Mouse (Mus musculus): Measurements from ENCODE around the gene 2010111I01Rik. TPM values are rescaled to one million over a fixed set of nuclear protein-coding genes. Genes with fewer than 3 reads are reported as not detected.

2010111I01Rik gene
- polyA plus RNA-seq, 1 experiment from 2014 or later = 23.5 TPM

DNA sequence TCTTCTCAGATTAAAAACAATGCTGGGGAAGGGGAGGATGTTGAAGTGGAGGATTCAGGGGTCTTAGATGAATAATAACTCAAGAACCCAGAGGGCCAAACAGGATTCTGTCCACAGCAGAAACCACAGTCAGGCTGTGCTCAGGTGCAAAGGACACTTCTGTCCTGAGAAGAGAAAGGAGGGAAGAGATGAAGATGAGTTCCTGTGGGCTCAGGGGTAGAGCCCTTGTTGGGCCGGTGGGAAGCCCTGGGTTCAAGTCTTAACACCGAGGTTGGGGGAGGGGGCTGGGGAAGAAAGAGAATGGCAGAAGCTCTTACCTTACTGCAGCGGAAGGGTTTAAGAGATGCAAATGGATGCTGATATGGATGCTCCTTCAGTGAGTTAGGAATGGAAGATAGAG lies 7.7 kb downstream of the 2010111I01Rik start:
- no peaks in the 10 kb centered on the region for H3K9me3 ChIP-seq (replicated peaks; ENCODE audit: control insufficient read depth, low read length)
- H3K4me3 ChIP-seq (ENCODE audit: low read depth, low read length) = no peak overlapping the region
- H3K4me2 ChIP-seq (ENCODE audit: low read length) = no peak overlapping the region
- 91% methylated on average over 3 of the region's 3 CpGs for WGBS
- ATAC-seq (no peak), DNase-seq (ENCODE audit: low spot score) (no peak)
- no peaks in the 10 kb centered on the region for H3K36me3 ChIP-seq (ENCODE audit: control insufficient read depth, insufficient read depth, low read length)
- no peaks in the 10 kb centered on the region for H3K27me3 ChIP-seq (replicated peaks; ENCODE audit: control insufficient read depth, insufficient read depth, low read length)
- H3K9ac ChIP-seq (ENCODE audit: low read length) = no peak overlapping the region
- no peaks in the 10 kb centered on the region for H3K4me1 ChIP-seq (ENCODE audit: control insufficient read depth, insufficient read depth, low read length)
- H3K27ac ChIP-seq (ENCODE audit: low read depth, low read length) = no peak overlapping the region

DNA sequence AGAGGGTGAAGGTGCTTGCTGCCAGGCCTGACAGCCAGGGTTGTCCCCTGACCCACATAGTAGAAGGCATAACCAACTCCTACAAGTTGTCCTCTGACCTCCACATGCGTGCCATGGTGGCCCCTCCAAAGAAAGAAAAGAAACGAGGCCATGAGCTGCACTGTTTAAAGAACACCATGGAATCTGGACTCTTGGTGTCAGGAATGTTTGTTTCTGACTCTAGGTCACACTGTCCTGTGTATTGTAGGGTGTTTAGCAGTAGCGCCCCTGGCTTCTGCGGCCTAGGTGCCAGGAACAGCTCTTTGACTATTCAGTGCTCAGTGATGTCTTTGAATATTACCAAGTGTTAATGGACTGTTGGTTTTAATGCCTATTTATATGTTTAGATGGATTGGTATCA lies 8.4 kb downstream of the 2010111I01Rik start:
- H3K9me3 ChIP-seq (replicated peaks; ENCODE audit: control insufficient read depth, low read length) = no peaks in the 10 kb centered on the region
- no peaks in the 10 kb centered on the region for H3K36me3 ChIP-seq (ENCODE audit: control insufficient read depth, insufficient read depth, low read length)
- H3K9ac ChIP-seq (ENCODE audit: low read length) = no peak overlapping the region
- DNase-seq (ENCODE audit: low spot score) (no peak), ATAC-seq (no peak)
- no peak overlapping the region for H3K4me2 ChIP-seq (ENCODE audit: low read length)
- no peaks in the 10 kb centered on the region for H3K27me3 ChIP-seq (replicated peaks; ENCODE audit: control insufficient read depth, insufficient read depth, low read length)
- H3K4me1 ChIP-seq (ENCODE audit: control insufficient read depth, insufficient read depth, low read length) = no peaks in the 10 kb centered on the region
- no peak overlapping the region for H3K4me3 ChIP-seq (ENCODE audit: low read depth, low read length)
- WGBS = 87% methylated on average over 4 of the region's 4 CpGs
- H3K27ac ChIP-seq (ENCODE audit: low read depth, low read length) = no peak overlapping the region

DNA sequence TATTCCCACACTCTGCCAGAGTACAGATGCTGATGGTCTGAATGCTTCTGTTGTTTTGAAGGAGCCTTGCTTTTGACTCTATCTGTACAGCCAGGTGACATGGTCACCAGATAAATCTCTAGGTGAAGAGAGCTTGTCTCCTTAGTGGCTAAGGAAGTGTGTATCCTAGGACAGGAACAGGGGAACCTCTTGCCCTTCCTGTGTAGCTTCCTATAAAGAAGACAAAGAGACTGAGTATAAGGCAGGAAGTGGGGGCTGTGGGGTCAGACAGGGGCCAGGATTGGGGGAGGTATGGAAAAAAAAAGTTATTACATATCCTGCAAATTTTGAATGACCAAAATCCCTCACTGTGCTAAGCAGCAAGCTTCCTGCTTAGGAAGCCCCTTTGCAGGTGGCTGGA lies 13.4 kb downstream of the 2010111I01Rik start:
- H3K36me3 ChIP-seq (ENCODE audit: control insufficient read depth, insufficient read depth, low read length) = no peaks in the 10 kb centered on the region
- H3K4me3 ChIP-seq (ENCODE audit: low read depth, low read length) = no peak overlapping the region
- no peak overlapping the region for H3K27ac ChIP-seq (ENCODE audit: low read depth, low read length)
- no peak overlapping the region for H3K9ac ChIP-seq (ENCODE audit: low read length)
- H3K4me1 ChIP-seq (ENCODE audit: control insufficient read depth, insufficient read depth, low read length) = no peaks in the 10 kb centered on the region
- ATAC-seq = no peak
- no peaks in the 10 kb centered on the region for H3K27me3 ChIP-seq (replicated peaks; ENCODE audit: control insufficient read depth, insufficient read depth, low read length)
- H3K9me3 ChIP-seq (replicated peaks; ENCODE audit: control insufficient read depth, low read length) = no peaks in the 10 kb centered on the region
- no peak for DNase-seq (ENCODE audit: low spot score)
- H3K4me2 ChIP-seq (ENCODE audit: low read length) = no peak overlapping the region

DNA sequence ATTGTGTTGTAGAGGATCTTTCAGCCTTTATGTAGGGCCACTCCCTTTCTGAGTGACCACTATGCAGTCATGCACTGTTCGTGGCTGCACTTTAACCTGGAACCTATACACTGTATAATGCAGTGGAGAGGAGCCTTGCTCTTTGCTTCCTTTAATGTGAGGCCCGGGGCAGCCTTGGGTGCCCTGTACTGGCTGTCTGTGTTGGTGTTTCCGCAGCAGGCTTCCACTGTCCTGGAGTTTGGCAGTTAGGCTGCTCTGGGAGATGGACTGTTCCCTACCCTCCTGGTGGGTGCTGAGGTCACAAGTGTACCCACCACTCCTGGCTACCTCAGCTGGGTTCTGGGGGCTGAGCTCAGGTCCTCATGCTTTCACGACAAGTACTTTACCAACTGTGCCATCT lies 14.1 kb downstream of the 2010111I01Rik start:
- Histone ChIP-seq H3K27me3 (replicated peaks; ENCODE audit: control insufficient read depth, insufficient read depth, low read length) (no peaks in the 10 kb centered on the region), H3K4me3 (ENCODE audit: low read depth, low read length) (no peak overlapping the region), H3K36me3 (ENCODE audit: control insufficient read depth, insufficient read depth, low read length) (no peaks in the 10 kb centered on the region), H3K27ac (ENCODE audit: low read depth, low read length) (no peak overlapping the region), H3K9ac (ENCODE audit: low read length) (no peak overlapping the region), H3K4me2 (ENCODE audit: low read length) (no peak overlapping the region), H3K9me3 (replicated peaks; ENCODE audit: control insufficient read depth, low read length) (no peaks in the 10 kb centered on the region), H3K4me1 (ENCODE audit: control insufficient read depth, insufficient read depth, low read length) (no peaks in the 10 kb centered on the region)
- no peak for DNase-seq (ENCODE audit: low spot score)
- ATAC-seq = no peak
- 84% methylated on average over 4 of the region's 4 CpGs for WGBS

DNA sequence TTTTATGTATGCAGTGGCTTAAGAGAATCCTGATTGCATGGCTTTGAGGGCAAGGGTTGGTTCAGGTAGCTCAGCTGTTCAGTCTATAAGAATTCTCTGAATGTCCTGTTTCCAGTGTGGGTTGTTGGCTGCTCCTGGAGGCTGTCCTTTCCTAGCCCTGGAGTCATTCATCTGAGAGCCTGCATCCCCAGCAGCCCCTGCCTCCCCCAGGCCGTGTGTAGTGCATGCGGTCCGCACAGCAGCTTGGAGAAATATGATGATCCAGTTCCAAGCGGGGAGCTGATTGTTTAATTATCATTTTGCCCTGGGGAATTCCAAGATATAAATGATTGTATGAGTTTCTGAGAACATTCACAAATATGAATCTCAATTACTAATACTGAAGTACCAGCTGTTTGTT lies 14.5 kb downstream of the 2010111I01Rik start:
- H3K4me2 ChIP-seq (ENCODE audit: low read length) = no peak overlapping the region
- no peak overlapping the region for H3K4me3 ChIP-seq (ENCODE audit: low read depth, low read length)
- H3K27me3 ChIP-seq (replicated peaks; ENCODE audit: control insufficient read depth, insufficient read depth, low read length) = no peaks in the 10 kb centered on the region
- H3K27ac ChIP-seq (ENCODE audit: low read depth, low read length) = no peak overlapping the region
- H3K9ac ChIP-seq (ENCODE audit: low read length) = no peak overlapping the region
- WGBS = 90% methylated on average over 4 of the region's 4 CpGs
- DNase-seq (ENCODE audit: low spot score) = no peak
- no peak for ATAC-seq
- no peaks in the 10 kb centered on the region for H3K36me3 ChIP-seq (ENCODE audit: control insufficient read depth, insufficient read depth, low read length)
- no peaks in the 10 kb centered on the region for H3K9me3 ChIP-seq (replicated peaks; ENCODE audit: control insufficient read depth, low read length)
- H3K4me1 ChIP-seq (ENCODE audit: control insufficient read depth, insufficient read depth, low read length) = no peaks in the 10 kb centered on the region

DNA sequence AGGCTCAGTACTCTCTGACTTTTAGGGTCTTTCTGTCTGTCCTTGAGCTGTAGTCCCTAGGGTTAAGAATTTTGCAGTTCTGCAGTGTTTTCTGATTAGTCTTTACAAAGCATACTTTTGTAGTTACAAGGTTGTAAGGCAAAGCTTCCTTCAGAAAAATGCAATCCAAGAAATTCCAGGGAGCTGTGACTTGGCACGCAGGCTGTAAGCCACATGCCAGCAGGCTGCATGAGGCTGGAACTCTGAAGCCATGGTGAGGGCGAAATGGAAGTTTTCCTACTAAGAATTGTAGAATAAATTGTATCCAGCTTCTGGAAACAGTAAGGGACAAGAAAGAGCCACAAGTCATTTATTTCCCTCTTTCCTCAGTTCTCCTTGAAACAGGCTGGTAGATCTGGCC lies 15.4 kb downstream of the 2010111I01Rik start:
- ATAC-seq (no peak), DNase-seq (ENCODE audit: low spot score) (no peak)
- Histone ChIP-seq H3K4me3 (ENCODE audit: low read depth, low read length) (no peak overlapping the region), H3K9me3 (replicated peaks; ENCODE audit: control insufficient read depth, low read length) (no peaks in the 10 kb centered on the region), H3K4me2 (ENCODE audit: low read length) (no peak overlapping the region), H3K4me1 (ENCODE audit: control insufficient read depth, insufficient read depth, low read length) (no peaks in the 10 kb centered on the region), H3K27ac (ENCODE audit: low read depth, low read length) (no peak overlapping the region), H3K27me3 (replicated peaks; ENCODE audit: control insufficient read depth, insufficient read depth, low read length) (no peaks in the 10 kb centered on the region), H3K36me3 (ENCODE audit: control insufficient read depth, insufficient read depth, low read length) (no peaks in the 10 kb centered on the region), H3K9ac (ENCODE audit: low read length) (no peak overlapping the region)
- 88% methylated on average over 2 of the region's 2 CpGs for WGBS

DNA sequence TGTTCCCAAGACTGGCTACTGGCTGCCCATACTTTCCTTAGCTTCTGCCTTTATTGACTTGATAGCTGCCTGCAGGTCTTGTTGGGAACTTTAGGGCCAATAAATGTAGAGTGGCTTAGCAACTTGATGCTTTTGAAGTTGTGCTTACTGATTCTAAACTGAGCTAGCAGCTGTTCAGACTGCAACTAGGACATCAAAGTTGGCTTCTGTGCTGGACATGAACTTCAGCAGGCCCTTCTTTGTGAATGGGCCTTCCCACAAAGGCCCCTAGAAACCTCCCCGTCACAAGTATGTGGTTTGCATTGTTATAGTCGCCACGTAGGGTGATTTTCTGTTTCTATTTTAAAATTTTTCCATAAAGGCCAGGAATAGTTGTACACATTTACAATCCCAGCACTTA lies 19.8 kb downstream of the 2010111I01Rik start:
- H3K9me3 ChIP-seq (replicated peaks; ENCODE audit: control insufficient read depth, low read length) = no peaks in the 10 kb centered on the region
- H3K4me1 ChIP-seq (ENCODE audit: control insufficient read depth, insufficient read depth, low read length) = no peaks in the 10 kb centered on the region
- H3K36me3 ChIP-seq (ENCODE audit: control insufficient read depth, insufficient read depth, low read length) = no peaks in the 10 kb centered on the region
- H3K4me2 ChIP-seq (ENCODE audit: low read length) = no peak overlapping the region
- DNase-seq (ENCODE audit: low spot score) (no peak), ATAC-seq (no peak)
- no peaks in the 10 kb centered on the region for H3K27me3 ChIP-seq (replicated peaks; ENCODE audit: control insufficient read depth, insufficient read depth, low read length)
- H3K27ac ChIP-seq (ENCODE audit: low read depth, low read length) = no peak overlapping the region
- WGBS = 84% methylated on average over 3 of the region's 3 CpGs
- H3K4me3 ChIP-seq (ENCODE audit: low read depth, low read length) = no peak overlapping the region
- no peak overlapping the region for H3K9ac ChIP-seq (ENCODE audit: low read length)

DNA sequence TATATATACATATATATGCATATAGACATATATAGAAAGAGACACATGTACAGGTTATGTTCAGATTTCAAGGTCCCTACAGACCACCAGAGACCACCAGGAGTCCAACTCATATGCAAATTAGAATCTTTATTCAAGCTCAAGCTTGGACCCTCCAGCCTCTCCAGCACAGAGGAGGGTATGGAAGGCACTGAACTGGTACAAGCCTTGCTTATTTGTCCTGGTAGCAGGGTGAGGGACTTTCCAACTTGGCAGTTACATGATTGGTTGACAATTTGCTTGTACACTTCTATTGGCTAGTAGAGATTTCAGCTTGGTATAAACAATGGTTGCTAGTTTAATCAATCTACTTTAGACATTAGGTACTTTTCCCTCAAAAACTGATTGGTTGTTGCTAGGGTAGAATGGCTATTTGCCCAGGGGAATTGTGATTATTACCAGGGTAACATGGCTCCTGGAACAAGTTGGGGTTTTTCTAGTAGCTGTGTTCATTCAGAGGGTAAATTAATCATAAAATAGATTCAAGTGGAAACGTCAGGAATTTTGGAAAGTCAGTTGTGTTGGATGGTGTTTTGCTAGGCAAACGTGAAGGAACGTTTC lies 25.3 kb downstream of the 2010111I01Rik start:
- Histone ChIP-seq H3K9me3 (replicated peaks; ENCODE audit: control insufficient read depth, low read length) (no peaks in the 10 kb centered on the region), H3K27me3 (replicated peaks; ENCODE audit: control insufficient read depth, insufficient read depth, low read length) (no peaks in the 10 kb centered on the region), H3K4me3 (ENCODE audit: low read depth, low read length) (no peak overlapping the region), H3K36me3 (ENCODE audit: control insufficient read depth, insufficient read depth, low read length) (no peaks in the 10 kb centered on the region), H3K4me1 (ENCODE audit: control insufficient read depth, insufficient read depth, low read length) (no peaks in the 10 kb centered on the region), H3K27ac (ENCODE audit: low read depth, low read length) (no peak overlapping the region), H3K9ac (ENCODE audit: low read length) (no peak overlapping the region), H3K4me2 (ENCODE audit: low read length) (no peak overlapping the region)
- ATAC-seq = no peak
- WGBS = 84% methylated on average over 3 of the region's 3 CpGs
- DNase-seq (ENCODE audit: low spot score) = no peak

DNA sequence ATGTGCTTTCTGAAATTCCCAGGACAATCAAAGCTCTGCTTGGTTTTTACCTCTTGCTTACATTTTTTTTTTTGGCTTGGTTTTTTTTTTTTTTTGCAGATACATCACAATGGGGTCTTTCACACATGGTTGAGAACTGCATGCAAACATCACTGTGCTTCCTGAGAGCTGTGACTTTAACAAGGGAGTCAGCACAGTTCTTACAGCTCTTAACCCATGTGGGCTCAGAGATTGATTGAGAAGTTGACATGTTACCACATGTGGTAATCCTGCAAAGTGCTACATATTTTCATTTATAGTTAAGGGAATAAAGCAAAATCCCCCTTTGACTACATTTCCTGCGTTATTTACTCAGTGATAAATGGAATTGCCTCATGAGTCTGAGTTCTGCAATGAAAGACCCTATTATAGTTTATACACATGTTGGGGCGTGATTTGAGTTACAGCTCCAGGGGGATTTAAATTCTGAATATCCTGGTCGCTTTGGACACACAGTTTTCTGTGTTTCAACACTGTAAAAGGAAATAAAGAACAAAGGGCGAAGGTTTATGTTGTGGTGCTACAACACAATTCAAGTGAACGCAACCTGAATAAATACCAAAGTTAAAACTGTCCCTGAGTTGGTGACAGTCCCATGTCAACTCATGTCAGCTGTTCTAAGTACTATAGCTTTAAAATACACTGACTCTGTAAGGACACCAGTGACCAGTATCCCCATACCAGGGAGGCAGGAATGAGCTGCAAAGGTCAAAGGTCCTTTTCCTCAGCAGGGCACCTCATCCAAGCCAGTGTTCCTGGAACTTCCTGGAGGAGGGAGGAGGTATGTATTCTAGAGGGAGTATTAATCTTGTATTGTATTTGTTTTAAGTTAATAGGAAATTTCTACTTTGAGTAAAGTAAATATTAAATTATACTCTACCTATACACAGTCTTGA lies 29.1 kb downstream of the 2010111I01Rik start:
- no peak for ATAC-seq
- DNase-seq (ENCODE audit: low spot score) = no peak
- no peaks in the 10 kb centered on the region for H3K9me3 ChIP-seq (replicated peaks; ENCODE audit: control insufficient read depth, low read length)
- no peaks in the 10 kb centered on the region for H3K27me3 ChIP-seq (replicated peaks; ENCODE audit: control insufficient read depth, insufficient read depth, low read length)
- no peak overlapping the region for H3K4me2 ChIP-seq (ENCODE audit: low read length)
- H3K4me3 ChIP-seq (ENCODE audit: low read depth, low read length) = no peak overlapping the region
- H3K9ac ChIP-seq (ENCODE audit: low read length) = no peak overlapping the region
- no peaks in the 10 kb centered on the region for H3K36me3 ChIP-seq (ENCODE audit: control insufficient read depth, insufficient read depth, low read length)
- H3K4me1 ChIP-seq (ENCODE audit: control insufficient read depth, insufficient read depth, low read length) = no peaks in the 10 kb centered on the region
- WGBS = 81% methylated on average over 5 of the region's 5 CpGs
- H3K27ac ChIP-seq (ENCODE audit: low read depth, low read length) = no peak overlapping the region

Data from forebrain, embryonic 14.5 days (tissue).